Mouse (Mus musculus) layer of hippocampus, adult 11-12 months (tissue): ENCODE results near the gene Rab17.

Experiments used
- DNase-seq: peaks from one replicate; pipeline ENCODE4 v3.0.0; 2022; ENCODE audit warnings: low spot score

The Rab17 gene

DNA sequence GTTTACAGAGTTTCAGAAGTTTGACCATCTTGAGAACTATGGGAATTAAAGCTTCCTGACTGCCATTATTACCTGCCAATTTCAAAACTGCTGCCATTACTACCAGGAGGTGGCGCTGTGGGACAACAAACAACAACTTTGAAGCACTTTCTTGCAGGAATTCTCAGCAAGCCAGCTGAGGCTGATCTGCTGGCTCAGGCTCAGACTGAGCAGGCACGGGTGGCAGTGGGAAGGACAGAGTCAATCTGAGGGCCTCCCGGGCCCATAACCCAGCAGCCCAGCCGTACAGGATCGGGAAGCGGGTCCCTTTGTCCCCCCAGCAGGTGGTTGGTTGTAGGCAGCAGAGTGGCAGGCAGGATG, 40.9 kb downstream of the Rab17 start:
- DNase-seq = peak; percentile 86

DNA sequence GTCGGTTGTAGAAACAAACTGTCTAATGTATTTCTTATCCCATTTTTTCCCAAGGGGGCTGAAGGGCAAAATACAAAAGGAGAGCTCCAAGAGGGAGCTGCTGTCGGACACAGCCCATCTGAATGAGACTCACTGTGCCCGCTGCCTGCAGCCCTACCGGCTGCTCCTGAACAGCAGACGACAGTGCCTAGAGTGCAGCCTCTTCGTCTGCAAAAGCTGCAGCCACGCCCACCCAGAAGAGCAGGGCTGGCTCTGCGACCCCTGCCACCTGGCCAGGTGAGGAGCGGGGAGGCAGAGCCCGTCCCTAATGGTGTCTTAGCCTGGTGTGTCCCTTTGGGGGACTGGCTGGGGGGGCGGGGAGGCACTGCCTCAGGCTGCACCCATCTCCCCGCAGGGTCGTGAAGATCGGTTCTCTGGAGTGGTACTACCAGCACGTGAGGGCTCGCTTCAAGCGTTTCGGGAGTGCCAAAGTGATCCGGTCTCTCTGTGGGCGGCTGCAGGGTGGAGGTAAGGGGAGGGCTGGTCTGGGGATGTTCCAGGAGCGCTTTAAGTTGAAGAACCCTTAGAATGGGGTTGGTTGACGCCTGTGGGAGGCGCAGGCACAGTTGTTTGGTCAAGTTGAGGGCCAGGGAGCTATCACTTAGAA, 41.4 kb downstream of the Rab17 start:
- DNase-seq = no peak

DNA sequence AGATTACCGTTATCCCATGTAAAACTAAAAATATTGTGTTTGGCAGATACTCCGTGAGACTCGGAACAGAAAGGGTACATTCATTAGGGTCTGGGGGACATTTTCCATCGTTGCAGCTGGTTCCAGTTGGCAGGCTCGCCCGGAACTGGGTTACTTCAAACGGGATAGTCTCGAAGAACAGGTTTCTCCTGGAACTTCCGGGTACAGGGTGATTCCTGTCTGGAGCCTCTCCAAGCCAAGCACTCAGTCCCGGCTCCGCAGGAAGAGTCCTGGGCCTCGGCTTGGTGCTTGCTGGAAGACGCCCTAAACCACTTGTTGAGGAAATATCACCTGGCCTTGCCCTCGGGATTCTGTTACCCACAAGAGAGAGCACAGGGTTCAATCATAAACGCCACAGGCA, 42.2 kb downstream of the Rab17 start:
- no peak for DNase-seq

DNA sequence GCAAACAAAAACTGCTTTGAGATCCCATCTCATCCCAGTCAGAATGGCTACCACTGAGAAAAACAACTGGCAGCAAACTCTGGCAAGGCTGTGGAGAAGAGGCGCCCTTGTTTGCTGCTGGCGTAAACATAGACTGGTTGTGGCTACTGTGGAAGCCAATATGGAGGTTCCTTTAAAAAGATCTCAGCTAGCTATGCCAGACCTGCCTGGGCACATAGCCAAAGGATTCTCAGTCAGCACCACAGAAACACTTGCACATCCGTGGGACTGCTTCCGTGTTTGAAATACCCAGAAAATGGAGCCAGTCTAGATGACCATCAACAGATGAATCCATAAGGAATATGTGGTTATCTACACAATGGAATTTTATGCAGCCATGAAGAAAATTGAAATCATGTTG, 43.4 kb downstream of the Rab17 start:
- DNase-seq = peak; percentile 21

DNA sequence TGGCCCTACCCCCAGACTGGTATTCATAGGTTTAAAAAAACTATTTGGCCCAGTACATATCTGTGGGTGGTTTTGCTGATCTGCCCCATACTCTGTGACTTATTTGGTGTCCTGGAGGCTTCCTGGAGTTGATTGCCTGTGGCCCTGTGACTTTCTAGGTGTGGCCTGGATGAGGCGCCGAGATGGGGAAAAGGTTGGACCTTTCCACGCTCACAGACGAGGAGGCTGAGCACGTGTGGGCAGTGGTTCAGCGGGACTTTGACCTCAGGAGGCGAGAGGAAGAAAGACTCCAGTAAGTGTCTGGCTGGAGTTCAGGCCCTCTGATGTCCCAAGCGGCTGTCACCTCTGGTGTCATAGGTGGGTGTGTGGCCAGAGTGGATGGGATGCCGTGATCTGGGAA, 47.8 kb downstream of the Rab17 start:
- no peak for DNase-seq

GRCm38 (mm10) chr1:90917509-90917908, 52.0 kb downstream of the Rab17 start:
- DNase-seq = peak; percentile 19

GRCm38 (mm10) chr1:90914948-90915569, 54.4 kb downstream of the Rab17 start, which contains the start of gene Mlph:
Mlph (plus strand) TSS chr1:90915085.
- peak; percentile 30 for DNase-seq

DNA sequence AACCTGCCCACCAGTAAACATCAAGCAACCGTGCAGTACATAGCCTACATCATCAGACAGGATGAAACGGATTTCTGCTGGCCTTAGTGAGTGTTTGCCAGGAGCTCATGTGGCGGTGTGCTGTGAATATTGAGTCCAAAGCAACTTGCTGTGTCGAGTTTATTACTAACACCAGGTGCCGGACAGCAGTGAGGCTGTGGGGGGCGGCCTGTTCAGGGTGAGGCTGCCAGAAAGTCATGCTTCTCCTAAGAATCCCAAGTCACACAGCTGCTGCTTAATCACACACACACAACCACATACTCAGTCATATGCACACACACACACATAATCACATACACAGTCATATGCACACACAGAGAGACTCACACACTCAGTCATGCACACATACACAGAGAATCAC, 56.2 kb downstream of the Rab17 start:
- no peak for DNase-seq

GRCm38 (mm10) chr1:90909631-90910152, 59.8 kb downstream of the Rab17 start:
- no peak for DNase-seq

GRCm38 (mm10) chr1:90909161-90909560, 60.3 kb downstream of the Rab17 start:
- no peak for DNase-seq
